Mouse (Mus musculus) forebrain, postnatal 0 days (tissue): ENCODE measurements around the gene Eps8. TPM values are rescaled to one million over a fixed set of nuclear protein-coding genes. Genes with fewer than 3 reads are reported as not detected.

ENCODE experiments used
- ATAC-seq: fragments of 200-750 bp; cut with Nextera tagmentation; 2 replicates; pipeline ENCODE4 v1.8.0; 2017; ENCODE audit warnings: mild to moderate bottlenecking, moderate library complexity
- DNase-seq: peaks from one replicate; pipeline ENCODE4 v3.0.0-alpha.2; 2015
- H3K27ac ChIP-seq: fragments of 300-500 bp; sonication (generic); 2 replicates; pipeline ENCODE4 v1.5.1; 2014; ENCODE audit warnings: low read depth, mild to moderate bottlenecking, antibody characterized with exemption, low read length, moderate library complexity, mixed read lengths
- H3K27me3 ChIP-seq: fragments of 300-500 bp; sonication (generic); 2 replicates; pipeline ENCODE4 v1.6.1; 2014; ENCODE audit warnings: mild to moderate bottlenecking, low read length, mixed read lengths; ENCODE audit not compliant: insufficient read depth
- H3K36me3 ChIP-seq: fragments of 300-500 bp; sonication (generic); 2 replicates; pipeline ENCODE4 v1.6.1; 2014; ENCODE audit warnings: mild to moderate bottlenecking, moderate library complexity; ENCODE audit not compliant: insufficient read depth
- H3K4me1 ChIP-seq: fragments of 300-500 bp; sonication (generic); 2 replicates; pipeline ENCODE4 v1.6.1; 2014; ENCODE audit warnings: antibody characterized with exemption; ENCODE audit not compliant: insufficient read depth
- H3K4me2 ChIP-seq: fragments of 300-500 bp; sonication (generic); 2 replicates; pipeline ENCODE4 v1.6.1; 2014; ENCODE audit warnings: low read depth, mild to moderate bottlenecking, moderate library complexity
- H3K4me3 ChIP-seq: fragments of 300-500 bp; sonication (generic); 2 replicates; pipeline ENCODE4 v1.5.1; 2014; ENCODE audit warnings: low read depth, low read length, mixed read lengths
- H3K9ac ChIP-seq: fragments of 300-500 bp; sonication (generic); 2 replicates; pipeline ENCODE4 v1.6.1; 2014; ENCODE audit warnings: mild to moderate bottlenecking
- H3K9me3 ChIP-seq: fragments of 300-500 bp; sonication (generic); 2 replicates; pipeline ENCODE4 v1.6.1; 2016; ENCODE audit warnings: low read length
- CTCF ChIP-seq: sonication (generic); IDR thresholded peaks from 2 replicates; pipeline ENCODE4 v1.5.1; 2016; ENCODE audit warnings: antibody characterized with exemption, control low read depth, low read depth
- WGBS: fragments of 180-500 bp; shearing (Covaris S2); extraction: QIAGEN DNeasy Blood & Tissue Kit; methylation state at CpG from one replicate; pipeline ENCODE4 v1.1.7; 2014; 5-methylcytosine and 5-hydroxymethylcytosine counted together
- polyA plus RNA-seq: library from polyadenylated mRNA; unstranded; fragments of >200 nt; fragmentation: Nextera tagmentation; extraction: Ambion mirVana; gene quantifications from 2 replicates; pipeline ENCODE4 v1.2.1, GENCODE M21; 2015
- total RNA-seq: library from RNA; depleted of rRNA; stranded (reverse); fragments of >200 nt; gene quantifications from 2 replicates; pipeline ENCODE4 v1.2.3, GENCODE M21; 2014

The Eps8 gene
- total and polyA plus RNA-seq, 2 experiments from 2014 or later = 23.7 to 26.0 TPM

DNA sequence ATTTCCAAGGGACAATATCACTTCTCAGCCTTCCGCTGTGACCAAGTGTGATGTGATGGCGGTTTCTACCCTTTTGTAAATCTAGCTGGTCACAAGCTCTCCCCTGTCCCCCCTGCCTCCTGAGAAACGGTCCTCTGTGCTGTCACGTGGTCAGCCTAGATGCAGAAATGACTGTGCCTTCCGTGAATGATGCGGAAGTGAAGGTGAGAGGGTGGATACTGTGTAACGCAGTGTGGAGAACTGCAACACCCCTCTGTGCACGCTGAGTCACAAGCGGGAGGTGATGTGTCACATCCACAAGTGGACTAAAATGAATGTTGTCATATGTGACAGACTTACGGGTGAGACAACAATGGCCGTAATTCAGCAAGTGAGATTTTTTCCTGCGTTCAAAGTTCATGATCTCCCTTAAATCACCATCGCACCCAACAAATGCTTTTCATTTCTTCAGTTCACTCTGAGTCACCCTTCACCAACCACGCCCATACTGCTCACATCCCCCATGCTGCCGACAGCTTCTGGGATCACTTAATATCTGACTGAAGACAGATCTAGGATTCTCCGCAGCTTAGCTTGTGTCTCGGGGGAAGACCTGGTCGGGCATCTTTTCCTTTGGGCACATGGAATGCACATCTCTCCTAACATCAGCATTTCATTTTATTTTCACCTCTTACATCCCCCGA, 72.3 kb downstream of the Eps8 start:
- DNase-seq (no peak), ATAC-seq (no peak)
- Histone ChIP-seq H3K4me3 (no peak overlapping the region), H3K4me1 (no peaks in the 10 kb centered on the region), H3K27me3 (no peaks in the 10 kb centered on the region), H3K9me3 (no peaks in the 10 kb centered on the region), H3K9ac (no peak overlapping the region), H3K36me3 (no peaks in the 10 kb centered on the region), H3K27ac (no peak overlapping the region), H3K4me2 (no peak overlapping the region)
- TF ChIP-seq CTCF = no peak
- 90% methylated on average over 19 of the region's 19 CpGs for WGBS

DNA sequence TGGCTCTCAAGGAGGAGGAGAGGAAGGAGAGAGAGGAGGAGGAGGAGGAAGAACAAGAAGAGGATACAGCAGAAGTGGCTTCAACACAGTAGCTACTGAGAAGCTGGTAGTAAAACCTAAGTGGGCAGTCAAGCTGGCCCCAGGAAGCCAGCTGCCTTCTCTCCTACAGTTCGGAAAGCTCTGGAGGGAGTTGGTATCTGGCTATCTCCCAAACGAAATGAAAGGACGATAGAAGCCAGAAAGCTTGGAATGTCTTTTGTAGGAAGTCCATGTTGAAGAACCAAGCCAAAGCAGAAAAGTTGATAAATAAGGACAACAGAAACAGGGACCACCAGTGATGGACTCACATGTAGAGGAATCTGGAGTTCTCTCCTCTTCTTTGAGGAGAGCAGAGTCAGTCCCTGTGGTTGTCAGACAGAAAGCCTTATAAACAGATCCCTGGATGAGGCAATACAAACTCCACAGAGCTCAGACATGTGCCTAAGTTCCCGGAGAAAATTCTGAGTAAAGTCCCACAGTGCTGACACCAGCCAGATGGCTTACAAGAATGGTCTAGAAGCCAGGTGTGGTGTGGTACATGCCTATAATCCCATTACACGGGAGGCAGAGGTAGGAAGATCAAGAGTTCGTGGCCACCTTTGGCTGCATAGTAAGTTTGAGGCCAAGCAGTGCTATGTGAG, 73.2 kb downstream of the Eps8 start:
- Histone ChIP-seq H3K27me3 (no peaks in the 10 kb centered on the region), H3K4me1 (no peaks in the 10 kb centered on the region), H3K4me3 (no peak overlapping the region), H3K4me2 (no peak overlapping the region), H3K9me3 (no peaks in the 10 kb centered on the region), H3K27ac (no peak overlapping the region), H3K36me3 (no peaks in the 10 kb centered on the region), H3K9ac (no peak overlapping the region)
- ATAC-seq = no peak
- no peak for DNase-seq
- no peak for TF ChIP-seq CTCF
- WGBS = 77% methylated on average over 6 of the region's 6 CpGs

- Histone ChIP-seq H3K9ac (no peak overlapping the region), H3K27me3 (no peaks in the 10 kb centered on the region), H3K4me1 (no peaks in the 10 kb centered on the region), H3K36me3 (no peaks in the 10 kb centered on the region), H3K27ac (no peak overlapping the region), H3K9me3 (no peaks in the 10 kb centered on the region), H3K4me3 (no peak overlapping the region), H3K4me2 (no peak overlapping the region)
- DNase-seq = no peak
- 88% methylated on average over 5 of the region's 5 CpGs for WGBS
- no peak for ATAC-seq
- TF ChIP-seq CTCF = no peak
These were observed 74.2 kb downstream of the Eps8 start for GRCm38 (mm10) chr6:137580503-137580902.

DNA sequence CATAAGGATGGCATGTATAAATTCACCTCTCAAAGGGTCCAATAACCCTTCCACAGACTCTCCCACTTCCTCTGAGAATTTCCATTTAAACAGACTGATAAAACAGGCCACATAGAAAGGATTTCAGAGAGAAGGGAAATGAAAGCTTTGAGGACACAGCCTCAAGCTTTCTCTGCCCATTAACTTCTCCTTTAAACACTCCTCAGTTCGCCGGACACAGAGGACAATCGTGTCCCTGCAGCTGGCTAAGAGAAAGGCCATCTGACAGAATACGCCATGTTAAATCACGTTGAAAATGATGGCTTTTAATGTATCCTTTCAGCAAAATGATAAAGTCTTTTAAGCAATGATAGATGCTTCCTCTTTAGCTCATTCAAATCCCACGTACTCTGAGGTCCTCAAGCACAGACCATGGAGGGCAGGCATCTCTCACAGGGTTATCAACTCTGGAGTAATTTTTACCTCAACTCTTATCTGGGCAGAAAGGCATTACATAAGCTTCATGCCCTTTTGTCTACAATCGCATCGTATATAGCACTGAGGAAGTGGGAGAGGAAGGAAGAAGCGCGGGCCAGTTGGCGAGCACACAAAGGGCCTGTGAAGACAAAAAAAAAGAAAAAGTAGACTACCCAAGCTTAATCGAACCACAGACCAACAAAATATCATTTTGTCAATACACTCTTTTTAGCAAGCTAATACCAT, 77.9 kb downstream of the Eps8 start:
- Histone ChIP-seq H3K27me3 (no peaks in the 10 kb centered on the region), H3K4me1 (no peaks in the 10 kb centered on the region), H3K9ac (no peak overlapping the region), H3K9me3 (no peaks in the 10 kb centered on the region), H3K36me3 (no peaks in the 10 kb centered on the region), H3K4me2 (no peak overlapping the region), H3K27ac (no peak overlapping the region), H3K4me3 (no peak overlapping the region)
- 78% methylated on average over 12 of the region's 12 CpGs for WGBS
- no peak for ATAC-seq
- TF ChIP-seq CTCF = no peak
- DNase-seq = no peak

DNA sequence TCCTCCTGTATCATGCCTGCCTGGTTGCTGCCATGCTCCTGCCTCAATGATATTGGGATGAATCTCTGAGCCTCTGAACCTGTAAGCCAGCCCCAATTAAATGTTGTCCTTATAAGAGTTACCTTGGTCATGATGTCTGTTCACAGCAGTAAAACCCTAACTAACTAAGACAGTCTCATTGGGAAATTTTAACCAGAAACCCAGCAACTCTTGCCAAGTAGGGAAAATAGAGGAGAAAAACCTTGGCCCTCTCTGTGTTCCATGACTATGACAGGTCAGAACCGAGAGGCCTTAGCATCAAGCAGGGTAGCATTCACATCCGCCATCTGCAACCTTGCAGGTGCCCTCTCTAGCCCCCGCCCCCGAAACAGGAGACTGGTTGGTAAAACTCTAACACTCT, 78.6 kb downstream of the Eps8 start:
- ATAC-seq (no peak), DNase-seq (no peak)
- H3K4me3 ChIP-seq = no peak overlapping the region
- no peak for TF ChIP-seq CTCF
- H3K9ac ChIP-seq = no peak overlapping the region
- no peaks in the 10 kb centered on the region for H3K27me3 ChIP-seq
- no peak overlapping the region for H3K27ac ChIP-seq
- no peaks in the 10 kb centered on the region for H3K9me3 ChIP-seq
- H3K4me1 ChIP-seq = no peaks in the 10 kb centered on the region
- H3K4me2 ChIP-seq = no peak overlapping the region
- WGBS = 90% methylated on average over 4 of the region's 4 CpGs
- H3K36me3 ChIP-seq = no peaks in the 10 kb centered on the region

DNA sequence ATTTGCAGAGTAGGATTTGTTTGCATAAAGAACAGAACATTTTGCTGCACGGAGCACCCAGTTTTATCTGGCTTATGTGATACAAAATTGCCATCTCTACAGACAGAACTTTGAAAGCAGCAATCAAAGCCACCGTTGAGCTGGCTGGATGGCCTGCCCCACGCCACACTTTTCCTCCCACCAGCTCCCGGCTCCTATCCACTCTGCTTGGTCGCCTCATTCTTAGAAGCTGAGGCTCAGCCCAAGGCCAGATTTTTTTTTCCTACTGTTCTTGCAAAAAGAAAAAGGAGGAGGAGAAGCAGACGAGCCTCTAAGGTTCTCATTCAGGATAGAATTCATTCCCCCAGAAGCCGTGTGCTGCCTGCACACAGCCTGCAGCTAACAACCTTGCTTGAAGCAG, 80.8 kb downstream of the Eps8 start:
- Histone ChIP-seq H3K36me3 (no peaks in the 10 kb centered on the region), H3K9me3 (no peaks in the 10 kb centered on the region), H3K9ac (no peak overlapping the region), H3K4me2 (no peak overlapping the region), H3K27me3 (no peaks in the 10 kb centered on the region), H3K4me3 (no peak overlapping the region), H3K27ac (no peak overlapping the region), H3K4me1 (no peaks in the 10 kb centered on the region)
- ATAC-seq = no peak
- WGBS = 58% methylated on average over 7 of the region's 7 CpGs
- DNase-seq = no peak
- TF ChIP-seq CTCF = no peak

- no peak overlapping the region for H3K4me2 ChIP-seq
- no peaks in the 10 kb centered on the region for H3K27me3 ChIP-seq
- no peaks in the 10 kb centered on the region for H3K4me1 ChIP-seq
- no peaks in the 10 kb centered on the region for H3K9me3 ChIP-seq
- DNase-seq (no peak), ATAC-seq (no peak)
- WGBS = 73% methylated on average over 9 of the region's 9 CpGs
- no peaks in the 10 kb centered on the region for H3K36me3 ChIP-seq
- no peak for TF ChIP-seq CTCF
- H3K9ac ChIP-seq = no peak overlapping the region
- no peak overlapping the region for H3K4me3 ChIP-seq
- no peak overlapping the region for H3K27ac ChIP-seq
These were observed 84.0 kb downstream of the Eps8 start for GRCm38 (mm10) chr6:137570718-137571131.
